Mouse (Mus musculus) lung, embryonic 14.5 days (tissue): ENCODE results near the gene Rbm25. TPM values are rescaled to one million over a fixed set of nuclear protein-coding genes. Genes with fewer than 3 reads are reported as not detected.

Experiments used
- ATAC-seq: fragments of 200-750 bp; cut with Nextera tagmentation; 2 replicates; pipeline ENCODE4 v1.8.0; 2017; ENCODE audit warnings: mild to moderate bottlenecking, moderate TSS enrichment, moderate library complexity; ENCODE audit not compliant: insufficient read depth
- DNase-seq: peaks from one replicate; pipeline ENCODE4 v3.0.0-alpha.2; 2015
- H3K27ac ChIP-seq: fragments of 300-500 bp; sonication (generic); 2 replicates; pipeline ENCODE4 v1.5.1; 2014; ENCODE audit warnings: low read depth, mild to moderate bottlenecking, moderate library complexity
- H3K27me3 ChIP-seq: fragments of 300-500 bp; sonication (generic); 2 replicates; pipeline ENCODE4 v1.6.1; 2014; ENCODE audit warnings: low read length, control low read depth; ENCODE audit not compliant: insufficient read depth
- H3K36me3 ChIP-seq: fragments of 300-500 bp; sonication (generic); 2 replicates; pipeline ENCODE4 v1.6.1; 2014; ENCODE audit warnings: control low read depth; ENCODE audit not compliant: insufficient read depth
- H3K4me1 ChIP-seq: fragments of 300-500 bp; sonication (generic); 2 replicates; pipeline ENCODE4 v1.6.1; 2014; ENCODE audit warnings: antibody characterized with exemption, control low read depth; ENCODE audit not compliant: insufficient read depth
- H3K4me2 ChIP-seq: fragments of 300-500 bp; sonication (generic); 2 replicates; pipeline ENCODE4 v1.6.1; 2014; ENCODE audit warnings: mild to moderate bottlenecking
- H3K4me3 ChIP-seq: fragments of 300-500 bp; sonication (generic); 2 replicates; pipeline ENCODE4 v1.5.1; 2014; ENCODE audit warnings: low read depth, low read length
- H3K9ac ChIP-seq: fragments of 300-500 bp; sonication (generic); 2 replicates; pipeline ENCODE4 v1.6.1; 2014
- H3K9me3 ChIP-seq: fragments of 300-500 bp; sonication (generic); 2 replicates; pipeline ENCODE4 v1.6.1; 2016; ENCODE audit warnings: low read depth, low read length, control low read depth
- CTCF ChIP-seq: IDR thresholded peaks from 2 replicates; pipeline ENCODE4 v1.5.1; 2016; ENCODE audit warnings: antibody characterized with exemption, low read depth
- WGBS: fragments of 180-500 bp; shearing (Covaris S2); extraction: QIAGEN DNeasy Blood & Tissue Kit; methylation state at CpG from one replicate; pipeline ENCODE4 v1.1.7; 2014; 5-methylcytosine and 5-hydroxymethylcytosine counted together
- polyA plus RNA-seq: library from polyadenylated mRNA; unstranded; fragments of >200 nt; fragmentation: Nextera tagmentation; extraction: Ambion mirVana; gene quantifications from 2 replicates; pipeline ENCODE4 v1.2.1, GENCODE M21; 2014

Rbm25 gene
- polyA plus RNA-seq, 1 experiment from 2014 or later, result 254 TPM

DNA sequence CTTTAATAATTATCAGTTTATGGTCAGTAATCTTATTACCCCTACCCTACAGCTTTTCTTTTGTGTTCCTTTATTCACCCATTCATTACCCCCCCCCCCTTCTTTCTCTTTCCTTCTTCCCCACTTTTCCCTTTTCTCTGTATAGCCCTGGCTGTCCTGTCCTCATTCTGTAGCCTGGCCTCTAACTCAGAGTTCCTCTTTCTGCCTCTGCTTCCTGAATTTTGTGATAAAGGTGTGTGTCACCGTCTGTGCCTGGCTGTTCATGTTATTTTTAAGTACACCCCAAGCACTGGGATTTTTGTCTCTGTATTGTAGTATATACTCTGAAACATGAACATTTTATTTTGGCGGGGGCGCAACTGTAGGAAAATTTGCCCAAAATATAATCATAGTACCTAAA is 19.3 kb downstream of the Rbm25 start:
- H3K4me3 ChIP-seq, result no peak overlapping the region
- H3K36me3 ChIP-seq, result peaks cover 86% of the 10 kb centered on the region
- no peak for TF ChIP-seq CTCF
- H3K27me3 ChIP-seq, result no peaks in the 10 kb centered on the region
- H3K9ac ChIP-seq, result no peak overlapping the region
- DNase-seq, result no peak
- H3K9me3 ChIP-seq, result no peaks in the 10 kb centered on the region
- no peaks in the 10 kb centered on the region for H3K4me1 ChIP-seq
- no peak overlapping the region for H3K27ac ChIP-seq
- ATAC-seq, result no peak
- no peak overlapping the region for H3K4me2 ChIP-seq
- WGBS, result 89% methylated on average over 3 of the region's 3 CpGs

DNA sequence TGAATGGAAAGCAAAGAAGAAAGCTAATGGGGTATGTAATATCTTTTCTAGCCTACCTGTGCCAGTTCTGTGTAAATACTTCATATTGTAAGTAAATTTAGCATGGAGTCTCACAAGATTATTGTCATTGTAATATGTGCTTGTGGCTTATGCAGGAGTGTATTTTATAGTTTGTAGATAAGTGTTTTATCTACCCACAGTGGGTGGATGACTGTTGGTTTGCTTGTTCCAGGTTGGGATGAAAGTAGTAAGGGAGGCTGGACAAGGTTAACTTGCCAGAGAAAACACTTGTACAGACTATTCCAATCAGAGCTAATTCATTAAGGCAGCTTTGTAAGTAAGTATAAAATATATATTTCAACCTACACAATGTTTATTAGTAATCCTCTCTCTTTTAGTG is 20.4 kb downstream of the Rbm25 start:
- peaks cover 85% of the 10 kb centered on the region for H3K36me3 ChIP-seq
- no peak for ATAC-seq
- no peaks in the 10 kb centered on the region for H3K27me3 ChIP-seq
- no peaks in the 10 kb centered on the region for H3K4me1 ChIP-seq
- DNase-seq, result no peak
- H3K9ac ChIP-seq, result no peak overlapping the region
- H3K9me3 ChIP-seq, result no peaks in the 10 kb centered on the region
- no peak overlapping the region for H3K4me2 ChIP-seq
- TF ChIP-seq CTCF, result no peak
- no peak overlapping the region for H3K27ac ChIP-seq
- no peak overlapping the region for H3K4me3 ChIP-seq

DNA sequence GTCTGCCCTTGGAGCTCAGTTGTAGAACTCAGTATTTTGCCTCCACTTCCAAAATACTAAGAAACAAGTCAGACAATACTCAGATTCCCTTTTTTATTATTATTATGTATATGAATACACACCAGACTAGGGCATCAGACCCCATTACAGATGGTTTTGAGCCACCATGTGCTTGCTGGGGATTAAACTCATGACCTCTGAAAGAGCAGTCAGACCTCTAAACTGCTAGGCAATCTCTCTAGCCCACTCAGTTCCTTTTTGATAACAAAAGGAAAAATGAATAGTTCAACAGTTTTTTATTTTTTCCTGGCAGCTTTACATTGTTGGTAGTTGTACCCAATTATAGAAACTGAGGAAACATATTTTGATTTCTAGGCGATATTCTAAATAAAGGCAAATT is 54.4 kb downstream of the Rbm25 start:
- WGBS, result 91% methylated on average over 1 of the region's 1 CpGs
- no peaks in the 10 kb centered on the region for H3K9me3 ChIP-seq
- no peak overlapping the region for H3K9ac ChIP-seq
- no peak overlapping the region for H3K4me2 ChIP-seq
- ATAC-seq (no peak), DNase-seq (no peak)
- 0 out of 2 replicates have a peak, but pooled peaks cover 4% of the 10 kb centered on the region for H3K4me1 ChIP-seq
- H3K27me3 ChIP-seq, result no peaks in the 10 kb centered on the region
- no peak for TF ChIP-seq CTCF
- no peak overlapping the region for H3K4me3 ChIP-seq
- no peak overlapping the region for H3K27ac ChIP-seq
- peaks cover 25% of the 10 kb centered on the region for H3K36me3 ChIP-seq

DNA sequence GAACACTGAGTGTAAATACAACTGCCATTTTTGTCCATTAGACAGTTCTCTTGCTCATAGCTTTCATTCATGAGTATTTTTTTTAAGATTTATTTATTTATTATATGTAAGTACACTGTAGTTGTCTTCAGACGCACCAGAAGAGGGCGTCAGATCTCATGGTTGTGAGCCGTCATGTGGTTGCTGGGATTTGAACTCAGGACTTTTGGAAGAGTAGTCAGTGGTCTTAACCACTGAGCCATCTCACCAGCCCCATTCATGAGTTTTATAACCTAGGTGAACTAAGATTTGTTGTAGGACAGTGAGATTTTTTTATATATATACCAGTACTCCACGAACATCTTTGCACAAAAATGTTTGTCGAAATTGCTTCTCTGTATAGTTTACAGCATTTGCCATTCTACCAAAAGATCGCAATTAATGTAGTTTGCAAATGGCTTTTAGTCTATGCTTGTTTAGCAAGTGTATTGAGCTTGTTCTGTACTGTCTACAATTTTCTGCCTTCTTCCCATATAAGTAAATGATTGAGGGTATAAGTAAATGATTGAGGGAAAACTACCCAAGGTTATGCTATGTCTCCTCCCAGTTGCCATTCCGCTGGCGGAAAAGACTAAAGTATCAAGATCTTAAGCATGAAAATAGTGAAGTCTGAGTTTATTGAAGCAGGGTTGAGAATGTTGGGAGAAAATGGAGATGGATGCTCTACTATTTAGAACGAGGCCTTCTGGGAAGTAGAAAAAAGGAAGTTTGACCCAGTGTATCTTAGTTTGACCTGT is 55.7 kb downstream of the Rbm25 start:
- H3K27me3 ChIP-seq, result no peaks in the 10 kb centered on the region
- H3K36me3 ChIP-seq, result peaks cover 16% of the 10 kb centered on the region
- no peak overlapping the region for H3K9ac ChIP-seq
- TF ChIP-seq CTCF, result no peak
- 0 out of 2 replicates have a peak, but pooled peaks cover 4% of the 10 kb centered on the region for H3K4me1 ChIP-seq
- ATAC-seq (no peak), DNase-seq (no peak)
- no peaks in the 10 kb centered on the region for H3K9me3 ChIP-seq
- H3K27ac ChIP-seq, result peak overlapping the region; percentile 90; the same call in 1 of the 2 replicates
- no peak overlapping the region for H3K4me2 ChIP-seq
- WGBS, result 87% methylated on average over 9 of the region's 9 CpGs
- H3K4me3 ChIP-seq, result no peak overlapping the region

DNA sequence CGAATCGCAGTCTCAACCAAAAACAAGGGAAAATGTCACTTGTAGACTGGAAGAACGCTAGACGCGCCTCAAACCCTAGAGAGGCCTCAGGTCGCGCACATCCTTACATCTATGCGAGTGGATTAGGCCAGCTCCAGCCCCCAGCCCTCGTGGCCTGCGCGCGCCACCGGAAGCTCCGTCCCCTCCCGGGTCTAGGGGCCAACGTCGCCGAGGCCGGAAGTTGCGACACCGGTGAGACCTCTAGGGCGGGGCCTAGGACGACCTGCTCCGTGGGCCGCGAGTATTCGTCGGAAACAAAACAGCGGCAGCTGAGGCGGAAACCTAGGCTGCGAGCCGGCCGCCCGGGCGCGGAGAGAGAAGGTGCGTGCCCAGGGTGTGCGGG is 56.9 kb downstream of the Rbm25 start, which contains the start of gene Psen1:
TSS of gene Psen1 (plus strand) at position 219 of the 382 bp plus-strand sequence.
- H3K4me1 ChIP-seq, result 0 out of 2 replicates have a peak, but pooled peaks cover 4% of the 10 kb centered on the region
- H3K36me3 ChIP-seq, result peaks cover 13% of the 10 kb centered on the region
- TF ChIP-seq CTCF, result no peak
- peak within 1 kb of the TSS; percentile 90 for H3K27ac ChIP-seq
- ATAC-seq (peak; percentile 98), DNase-seq (peak; percentile 97)
- H3K9ac ChIP-seq, result peak within 1 kb of the TSS; percentile 83
- H3K4me2 ChIP-seq, result peak within 1 kb of the TSS; percentile 88
- H3K4me3 ChIP-seq, result peak within 1 kb of the TSS; percentile 88
- no peaks in the 10 kb centered on the region for H3K27me3 ChIP-seq
- H3K9me3 ChIP-seq, result no peaks in the 10 kb centered on the region
- under 1% methylated on average over 38 of the region's 38 CpGs for WGBS

DNA sequence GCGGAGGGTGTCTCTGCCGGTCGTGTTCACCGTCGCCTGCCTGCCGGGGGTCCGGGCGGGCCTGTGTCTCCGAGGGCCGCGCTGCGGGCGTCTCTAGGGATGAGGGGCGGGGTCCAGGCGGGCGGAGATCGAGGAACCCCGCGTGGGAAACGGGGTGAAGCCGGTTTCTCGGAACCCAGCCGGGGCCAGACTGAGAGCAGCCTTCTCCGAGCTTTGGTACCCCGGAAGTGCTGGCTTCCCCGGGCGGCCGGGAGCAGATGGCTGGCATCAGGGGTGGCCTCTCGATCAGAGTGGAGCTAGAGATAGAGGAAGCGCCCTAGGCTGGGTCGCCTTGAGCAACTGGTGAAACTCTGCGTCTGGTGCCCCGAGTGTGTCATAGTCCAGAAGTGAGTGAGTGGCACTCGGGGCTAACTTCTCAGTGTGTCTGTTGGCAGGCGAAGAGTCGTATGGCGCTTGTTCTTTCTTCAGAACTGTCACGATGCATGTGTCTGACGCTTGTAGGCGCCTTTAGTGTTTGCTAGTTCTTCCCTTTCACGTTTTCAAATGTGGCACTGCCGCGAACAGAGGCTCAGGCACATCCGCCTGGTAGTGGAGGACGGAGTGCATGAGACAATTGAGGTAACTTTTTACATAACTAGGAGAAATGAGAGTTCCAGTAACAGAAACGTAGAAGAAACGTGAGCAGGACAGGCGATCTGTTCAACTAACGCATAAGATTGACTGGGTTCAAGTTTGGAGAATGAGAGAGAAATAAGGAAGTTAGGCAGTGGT is 57.5 kb downstream of the Rbm25 start:
- ATAC-seq (peak; percentile 84), DNase-seq (peak; percentile 62)
- Histone ChIP-seq H3K4me3 (peak overlapping the region; percentile 88), H3K9ac (peak overlapping the region; percentile 83), H3K27me3 (no peaks in the 10 kb centered on the region), H3K4me1 (0 out of 2 replicates have a peak, but pooled peaks cover 4% of the 10 kb centered on the region), H3K36me3 (peaks cover 11% of the 10 kb centered on the region), H3K4me2 (peak overlapping the region; percentile 88), H3K9me3 (no peaks in the 10 kb centered on the region), H3K27ac (peak overlapping the region; percentile 90)
- no peak for TF ChIP-seq CTCF
- WGBS, result under 1% methylated on average over 49 of the region's 49 CpGs

DNA sequence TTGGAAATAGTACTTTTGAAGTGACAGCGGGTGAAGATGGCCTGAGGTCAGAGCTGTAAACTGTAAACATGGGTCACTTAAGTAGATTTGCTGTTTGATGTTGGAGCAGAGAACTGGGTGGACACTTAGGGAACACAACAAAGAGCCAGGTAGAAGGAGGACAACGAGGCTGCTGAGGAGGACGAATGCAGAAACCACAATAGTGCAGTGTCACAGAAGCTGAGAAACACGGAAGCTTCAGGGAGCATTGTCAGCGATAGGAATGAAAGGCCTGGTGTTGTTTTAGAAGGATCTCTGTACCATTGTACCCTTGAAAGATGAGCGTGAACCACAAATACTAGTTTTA is 58.0 kb downstream of the Rbm25 start:
- peak overlapping the region; percentile 88 for H3K4me2 ChIP-seq
- no peaks in the 10 kb centered on the region for H3K27me3 ChIP-seq
- WGBS, result 16% methylated on average over 6 of the region's 6 CpGs
- no peaks in the 10 kb centered on the region for H3K9me3 ChIP-seq
- no peak overlapping the region for H3K27ac ChIP-seq
- 0 out of 2 replicates have a peak, but pooled peaks cover 4% of the 10 kb centered on the region for H3K4me1 ChIP-seq
- ATAC-seq, result no peak
- H3K9ac ChIP-seq, result peak overlapping the region; percentile 83
- peaks cover 7% of the 10 kb centered on the region; the same call in 1 of the 2 replicates for H3K36me3 ChIP-seq
- peak overlapping the region; percentile 88 for H3K4me3 ChIP-seq
- no peak for TF ChIP-seq CTCF
- no peak for DNase-seq
